Mouse (Mus musculus) embryo, embryonic 9.5 days (tissue): ENCODE results near the gene Kiss1r.
"Not testable (repeated sequence)": the region's sequence is repeated elsewhere in the genome, so short reads cannot be mapped to it uniquely, and the experiment has no call there.

Experiments
- DNase-seq: peaks from one replicate; pipeline ENCODE4 v3.0.0-alpha.2; 2017; ENCODE audit errors: extremely low spot score

Kiss1r gene

DNA sequence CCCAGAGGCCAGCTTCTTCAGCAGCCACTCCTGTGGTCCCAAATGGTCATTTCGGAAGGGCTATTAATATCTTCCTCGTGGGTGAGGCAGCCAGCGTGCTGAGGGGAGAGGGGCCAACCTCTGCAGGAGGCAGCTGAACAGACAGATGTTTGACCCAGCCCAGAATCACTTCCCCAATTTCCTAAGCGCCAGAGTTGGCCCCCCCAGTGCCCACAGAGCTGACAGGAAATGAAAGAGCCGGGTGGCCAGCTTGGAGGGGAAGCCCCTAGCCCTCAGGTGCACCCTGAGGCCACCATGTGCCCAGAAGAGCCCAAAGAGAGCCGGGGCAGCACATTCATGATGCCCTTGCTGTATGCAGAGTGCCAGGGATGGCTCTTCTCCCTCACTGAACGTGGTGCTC is 24.0 kb downstream of the Kiss1r start:
- DNase-seq, result no peak

- no peak for DNase-seq
These were observed 26.2 kb downstream of the Kiss1r start for GRCm38 (mm10) chr10:79942988-79943387.

GRCm38 (mm10) chr10:79943471-79943901 is 26.7 kb downstream of the Kiss1r start:
- DNase-seq, result no peak

- peak; percentile 80 for DNase-seq
These were observed 28.9 kb downstream of the Kiss1r start for GRCm38 (mm10) chr10:79945507-79946234.

- DNase-seq, result peak; percentile 70
These were observed 30.1 kb downstream of the Kiss1r start for GRCm38 (mm10) chr10:79946752-79947322.

DNA sequence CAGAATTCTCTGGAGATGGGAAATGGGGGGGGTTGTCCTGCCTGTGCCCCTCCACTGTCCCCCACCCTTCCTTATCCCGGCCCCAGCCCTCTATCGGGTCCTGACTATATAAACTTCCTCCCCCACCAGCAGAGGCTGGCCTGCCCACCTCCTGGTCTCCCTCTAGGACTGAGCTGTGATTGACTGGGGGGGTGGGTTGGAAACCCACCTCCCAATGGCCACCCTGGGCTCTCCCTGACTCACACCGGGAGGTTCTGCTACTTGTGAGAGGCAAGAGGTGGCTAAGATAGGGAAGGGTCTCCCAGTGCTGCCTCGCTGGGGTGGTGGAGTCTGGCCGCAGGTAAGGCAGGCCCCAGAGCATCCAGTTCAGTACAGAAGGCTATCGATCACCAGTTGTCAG is 30.7 kb downstream of the Kiss1r start:
- DNase-seq, result no peak

- DNase-seq, result no peak
These were observed 33.1 kb downstream of the Kiss1r start for GRCm38 (mm10) chr10:79949873-79950272.

- DNase-seq, result no peak
These were observed 33.9 kb downstream of the Kiss1r start for GRCm38 (mm10) chr10:79950661-79951060.

GRCm38 (mm10) chr10:79953946-79954345 is 37.2 kb downstream of the Kiss1r start:
- DNase-seq, result no peak

DNA sequence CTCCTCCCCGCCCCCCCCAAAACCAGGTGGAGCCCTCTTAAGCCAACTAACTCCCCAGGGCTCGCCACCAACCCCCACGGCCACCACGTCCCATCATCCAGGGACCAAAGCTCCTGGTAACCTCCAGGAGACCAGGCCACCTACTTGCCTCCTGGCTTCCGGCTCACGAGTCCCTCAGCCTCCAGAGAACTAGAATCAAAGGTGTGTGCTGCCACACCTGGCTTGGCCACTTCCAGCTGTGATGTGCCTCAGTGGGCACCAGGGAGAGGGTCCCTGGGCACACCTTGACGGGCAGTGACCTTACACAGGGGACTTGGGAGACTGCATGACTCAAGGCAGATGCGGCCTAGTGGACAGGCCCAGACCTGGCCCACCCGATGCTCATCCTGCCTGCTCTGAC is 38.9 kb downstream of the Kiss1r start:
- DNase-seq, result no peak

GRCm38 (mm10) chr10:79956643-79957154 is 39.9 kb downstream of the Kiss1r start:
- peak; percentile 64 for DNase-seq

GRCm38 (mm10) chr10:79958140-79958816 is 41.5 kb downstream of the Kiss1r start:
- peak; percentile 87 for DNase-seq

- DNase-seq, result not testable (repeated sequence)
These were observed 42.6 kb downstream of the Kiss1r start for GRCm38 (mm10) chr10:79959412-79959811.

GRCm38 (mm10) chr10:79959847-79960601 is 43.3 kb downstream of the Kiss1r start, which contains the start of gene Wdr18:
Wdr18 (plus strand) TSS chr10:79960152.
- peak; percentile 100 for DNase-seq

- DNase-seq, result no peak
These were observed 44.0 kb downstream of the Kiss1r start for GRCm38 (mm10) chr10:79960671-79961294.

GRCm38 (mm10) chr10:79964727-79965126 is 48.0 kb downstream of the Kiss1r start:
- no peak for DNase-seq

DNA sequence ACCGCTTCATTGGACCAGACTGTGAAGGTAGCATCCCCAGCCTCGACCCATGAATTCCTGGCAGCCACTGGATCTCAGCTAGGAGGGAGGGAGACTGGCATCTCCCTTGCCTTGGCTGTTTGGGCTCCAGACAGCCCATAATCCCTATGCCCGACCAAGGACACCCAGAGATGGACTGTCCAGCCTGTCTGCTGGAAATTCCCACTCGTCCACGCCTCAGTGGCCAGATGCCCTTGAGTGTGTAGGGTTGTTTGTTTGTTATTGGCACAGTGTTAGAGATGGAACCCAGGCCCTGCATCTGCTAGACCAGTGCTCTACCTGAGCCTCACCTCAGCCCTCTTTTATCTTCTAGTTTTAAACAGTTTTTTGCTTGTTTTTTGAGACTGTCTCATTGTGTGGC is 48.6 kb downstream of the Kiss1r start:
- DNase-seq, result no peak

- no peak for DNase-seq
These were observed 50.2 kb downstream of the Kiss1r start for GRCm38 (mm10) chr10:79966886-79967400.

- no peak for DNase-seq
These were observed 51.4 kb downstream of the Kiss1r start for GRCm38 (mm10) chr10:79968181-79968580.

DNA sequence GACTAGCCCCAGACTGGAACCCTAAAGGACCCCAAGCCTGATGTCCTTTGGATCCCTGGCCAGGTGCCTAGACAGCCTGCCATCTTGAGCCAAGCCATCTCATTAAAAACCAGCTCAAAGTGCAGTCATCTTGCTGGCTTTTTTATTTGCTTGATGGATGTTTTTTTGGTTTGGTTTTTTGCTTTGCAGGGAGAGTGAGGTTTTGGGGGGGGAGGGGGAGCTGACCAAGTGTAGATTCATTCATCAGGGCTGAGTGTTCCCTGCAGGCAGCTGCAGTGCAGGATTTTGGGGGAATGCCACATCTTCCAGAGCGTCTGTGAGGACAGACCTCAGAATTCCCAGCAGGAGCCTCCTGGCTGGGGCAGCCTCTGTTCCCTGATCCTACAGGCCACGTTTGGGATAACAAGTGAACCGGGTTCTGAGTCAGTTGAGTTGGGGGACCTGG is 52.4 kb downstream of the Kiss1r start:
- DNase-seq, result no peak
